Mouse (Mus musculus) gastrocnemius, postnatal 4 days (tissue): ENCODE results near the gene Kirrel3. TPM values are rescaled to one million over a fixed set of nuclear protein-coding genes. Genes with fewer than 3 reads are reported as not detected.

ENCODE experiments used
- DNase-seq, 2 experiments: peaks; one replicate each; pipeline ENCODE4 v3.0.0; 2021 to 2022; ENCODE audit warnings: low spot score in 2 of 2, mixed read lengths in 2 of 2
- total RNA-seq, 2 experiments: library from RNA; stranded (reverse); gene quantifications; 2 replicates each; pipeline ENCODE4 v1.2.3; 2021

Gene Kirrel3
- total RNA-seq, 2 experiments from 2014 or later = 2.0 to 2.7 TPM

- no peak for DNase-seq
Observed at GRCm38 (mm10) chr9:34976596-34977462, 491.1 kb downstream of the Kirrel3 start.

GRCm38 (mm10) chr9:34977700-34978099, 492.0 kb downstream of the Kirrel3 start:
- no peak for DNase-seq

- DNase-seq = no peak
Observed at GRCm38 (mm10) chr9:34978229-34978628, 492.5 kb downstream of the Kirrel3 start.

GRCm38 (mm10) chr9:34980516-34981265, 495.0 kb downstream of the Kirrel3 start:
- no peak for DNase-seq

- no peak for DNase-seq
Observed at GRCm38 (mm10) chr9:34983513-34984462, 498.1 kb downstream of the Kirrel3 start.

- peak in 1 of 2 experiments; percentile 47 for DNase-seq
Observed at GRCm38 (mm10) chr9:34986156-34986555, 500.5 kb downstream of the Kirrel3 start.

GRCm38 (mm10) chr9:34987422-34988148, 501.9 kb downstream of the Kirrel3 start:
- DNase-seq = no peak

GRCm38 (mm10) chr9:34988683-34989082, 503.0 kb downstream of the Kirrel3 start:
- DNase-seq = no peak

- no peak for DNase-seq
Observed at GRCm38 (mm10) chr9:34992201-34992600, 506.5 kb downstream of the Kirrel3 start.

GRCm38 (mm10) chr9:34993467-34994211, 507.9 kb downstream of the Kirrel3 start:
- DNase-seq = peak in 1 of 2 experiments; percentile 65

- DNase-seq = no peak
Observed at GRCm38 (mm10) chr9:34995078-34995477, 509.4 kb downstream of the Kirrel3 start.

GRCm38 (mm10) chr9:34995660-34996378, 510.1 kb downstream of the Kirrel3 start:
- DNase-seq = no peak

- DNase-seq = no peak
Observed at GRCm38 (mm10) chr9:34997880-34998865, 512.5 kb downstream of the Kirrel3 start.

- DNase-seq = no peak
Observed at GRCm38 (mm10) chr9:35004113-35004512, 518.4 kb downstream of the Kirrel3 start.

GRCm38 (mm10) chr9:35007697-35008341, 522.1 kb downstream of the Kirrel3 start:
- no peak for DNase-seq

- DNase-seq = no peak
Observed at GRCm38 (mm10) chr9:35016762-35017161, 531.1 kb downstream of the Kirrel3 start.

- DNase-seq = no peak
Observed at GRCm38 (mm10) chr9:35017563-35017962, 531.9 kb downstream of the Kirrel3 start.
